Mouse (Mus musculus) granulocyte monocyte progenitor cell, adult 5-6 weeks (primary cell): ENCODE data around the gene Klhl30. TPM values are rescaled to one million over a fixed set of nuclear protein-coding genes. Genes with fewer than 3 reads are reported as not detected.

Experiments
- ATAC-seq: replicated peaks from 2 replicates; pipeline ENCODE4 v1.8.0; 2016; ENCODE audit warnings: mild to moderate bottlenecking, moderate TSS enrichment, inconsistent platforms; ENCODE audit not compliant: poor library complexity, severe bottlenecking
- total RNA-seq, 2 experiments: library from RNA; stranded (forward) in 1 of 2; stranded (reverse) in 1 of 2; fragments of 200-712, 200-1000 nt in 1 of 2; fragments of >200 nt in 1 of 2; fragmentation: Nextera tagmentation in 1 of 2; gene quantifications; 2 replicates each; pipeline ENCODE4 v1.2.3; 2014 to 2017

The Klhl30 gene
- not detected in 2 replicates for total RNA-seq (2014; fragmentation: Nextera tagmentation)
- total RNA-seq (2017): not detected in 2 replicates

- ATAC-seq: no peak
Observed at GRCm38 (mm10) chr1:91350841-91351240, at the start of gene Klhl30. TSS of gene Klhl30 (plus strand) at chr1:91351016.

DNA sequence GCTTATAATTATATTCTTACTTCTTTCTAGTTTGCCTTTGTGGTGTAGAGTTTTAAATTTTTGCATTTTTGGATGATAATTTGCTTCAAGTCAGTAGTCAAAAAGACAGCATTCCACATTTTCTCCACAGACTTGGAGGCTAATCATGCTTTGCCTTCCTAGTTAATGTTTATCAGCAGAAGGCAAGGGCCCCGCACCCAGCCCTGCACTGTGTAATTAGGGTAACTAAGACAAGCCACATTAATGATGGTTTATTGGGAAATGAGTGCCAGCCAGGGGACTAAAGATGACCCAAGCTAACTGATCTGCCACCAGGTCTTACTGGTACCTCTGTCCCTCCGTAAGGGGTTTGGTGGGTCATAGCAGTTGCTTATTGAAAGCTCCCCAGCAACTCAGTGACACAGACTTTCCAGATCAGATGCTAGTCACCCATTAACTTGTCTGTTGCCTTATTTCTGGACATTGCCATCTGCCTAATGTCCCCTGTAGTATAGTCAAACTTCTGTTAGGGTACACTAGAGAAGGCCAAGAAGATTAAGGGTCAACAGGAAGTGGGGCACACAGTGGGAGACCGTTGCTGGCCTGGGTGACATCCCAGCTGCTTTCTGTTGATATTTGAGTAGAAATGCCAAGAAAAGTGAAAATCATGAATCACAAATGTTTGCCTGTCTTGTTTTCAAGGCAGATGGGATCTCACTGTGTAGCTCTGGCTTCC is 49.5 kb upstream of the Klhl30 start:
- no peak for ATAC-seq

- ATAC-seq: no peak
Observed at GRCm38 (mm10) chr1:91302021-91302420, 48.8 kb upstream of the Klhl30 start.

- no peak for ATAC-seq
Observed at GRCm38 (mm10) chr1:91304621-91305020, 46.2 kb upstream of the Klhl30 start.

DNA sequence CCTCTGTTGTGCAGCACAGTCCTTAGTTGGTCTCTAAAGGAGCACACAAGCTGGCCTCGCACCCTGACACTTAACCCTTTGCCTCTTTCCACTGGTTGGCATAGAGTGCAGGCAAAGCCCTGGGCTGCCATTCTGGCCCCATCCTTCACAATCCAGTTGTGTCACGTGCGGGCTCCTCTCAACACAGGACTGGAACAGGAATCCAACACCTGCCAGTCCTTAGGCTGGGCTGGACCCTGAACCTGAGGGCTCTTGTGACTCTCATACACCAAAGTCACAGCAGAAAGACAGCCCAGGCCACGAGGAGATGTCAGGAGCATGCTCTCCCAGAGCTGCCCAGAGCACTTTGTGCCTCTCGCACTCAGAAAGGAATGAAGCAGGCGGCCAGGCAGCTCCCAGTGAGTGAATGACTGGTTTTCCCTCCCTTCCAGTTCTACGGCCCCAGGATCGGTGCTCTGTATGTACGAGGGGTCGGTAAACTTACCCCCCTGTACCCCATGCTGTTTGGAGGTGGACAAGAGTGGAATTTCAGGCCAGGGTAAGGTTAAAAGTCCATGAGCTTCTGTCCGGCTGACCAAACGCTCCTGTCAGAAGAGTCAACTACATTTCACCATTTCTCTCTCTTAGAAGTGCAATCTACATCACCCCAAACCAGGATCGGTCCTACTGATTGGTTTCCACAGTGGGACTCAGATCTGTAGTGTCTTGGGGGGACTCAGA is 41.3 kb upstream of the Klhl30 start:
- ATAC-seq: no peak

DNA sequence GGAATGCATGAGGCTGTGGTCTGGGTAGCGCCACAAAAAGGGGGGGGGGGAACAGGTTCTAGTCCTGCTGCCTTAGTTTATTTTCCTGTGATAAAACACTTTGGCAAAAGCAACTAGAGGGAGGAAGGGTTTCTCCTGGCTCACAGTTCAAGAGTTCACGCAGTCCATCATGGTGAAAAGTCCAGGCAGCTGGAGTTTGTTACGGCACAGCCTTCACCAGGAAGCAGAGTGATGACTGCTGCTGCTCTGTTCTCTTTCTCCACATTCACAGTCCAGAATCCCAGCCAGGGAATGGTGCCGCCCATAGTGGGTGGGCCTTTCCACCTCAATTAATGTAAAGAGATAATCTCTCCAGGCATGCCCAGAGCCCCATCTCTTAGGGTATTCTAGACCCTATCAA is 38.5 kb upstream of the Klhl30 start:
- no peak for ATAC-seq

DNA sequence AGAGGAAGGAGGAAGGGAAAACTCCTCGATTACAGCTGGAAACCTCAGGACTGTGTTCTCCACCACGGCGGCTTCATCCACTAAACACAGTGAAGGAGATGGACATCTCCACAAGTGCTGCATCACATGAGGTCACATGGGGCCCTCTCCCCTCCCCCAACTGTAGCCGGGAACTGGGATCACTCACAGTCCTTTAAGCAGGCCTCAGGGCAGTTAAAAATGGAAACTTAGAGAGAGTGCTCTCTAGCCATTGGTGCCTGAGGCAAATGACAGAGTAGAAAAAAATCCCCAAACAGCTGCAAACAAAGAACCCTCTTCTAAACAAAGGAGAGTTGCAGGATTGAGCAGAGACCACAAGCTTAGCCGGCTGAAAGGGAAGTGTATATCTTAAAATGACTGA is 37.6 kb upstream of the Klhl30 start:
- ATAC-seq: no peak

DNA sequence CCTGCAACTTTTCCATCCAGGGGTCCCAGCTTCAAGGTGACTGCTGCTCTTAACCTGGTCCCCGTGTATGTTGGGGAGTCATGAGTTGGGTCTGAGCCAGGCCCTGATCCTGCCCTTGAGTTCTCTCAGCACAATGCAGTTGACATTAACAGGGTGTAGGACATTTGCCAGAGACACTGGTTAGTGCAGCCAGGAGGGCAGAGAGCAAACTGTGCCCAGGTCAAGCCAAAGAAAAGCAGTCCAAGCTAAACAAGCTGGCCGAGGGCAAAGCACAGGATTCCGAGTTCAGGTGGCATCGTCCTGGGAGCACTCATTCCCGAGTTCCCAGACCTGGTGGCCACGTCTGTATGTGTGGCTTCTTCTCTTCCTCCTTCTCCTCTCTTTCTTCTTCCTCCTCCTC is 33.2 kb upstream of the Klhl30 start:
- no peak for ATAC-seq

DNA sequence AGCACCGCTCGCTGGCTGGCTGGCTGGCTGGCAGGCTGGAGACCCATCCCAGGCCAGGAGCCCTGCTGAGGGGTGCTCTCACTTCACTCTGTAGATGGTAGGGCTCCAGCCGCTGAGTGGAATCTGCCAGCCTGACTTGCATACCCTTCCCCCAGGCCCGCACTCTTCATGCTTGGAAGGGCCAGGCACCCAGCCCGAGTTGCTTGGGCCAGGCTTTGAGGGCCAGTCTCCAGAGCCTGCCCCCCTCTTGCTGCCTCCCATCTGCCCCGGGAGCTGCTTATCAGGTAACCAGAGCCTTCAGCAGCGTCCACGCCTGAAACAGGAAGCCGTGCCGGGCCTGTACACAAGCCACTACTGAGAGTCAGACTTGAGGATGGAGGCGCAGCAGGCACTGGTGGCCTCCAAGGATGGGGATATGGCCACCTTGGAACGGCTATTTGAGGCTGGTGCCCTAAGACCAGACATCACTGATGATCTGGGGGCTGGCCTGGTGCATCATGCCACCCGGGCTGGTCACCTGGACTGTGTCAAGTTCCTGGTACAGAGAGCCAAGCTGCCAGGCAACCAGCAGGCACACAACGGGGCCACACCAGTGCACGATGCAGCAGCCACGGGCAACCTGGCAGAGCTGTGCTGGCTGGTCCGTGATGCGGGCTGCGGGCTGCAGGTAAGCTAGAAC is 28.9 kb upstream of the Klhl30 start, which contains the start of gene Espnl:
TSS of gene Espnl (plus strand) at position 316 of the 679 bp plus-strand sequence.
- ATAC-seq: peak; percentile 31

DNA sequence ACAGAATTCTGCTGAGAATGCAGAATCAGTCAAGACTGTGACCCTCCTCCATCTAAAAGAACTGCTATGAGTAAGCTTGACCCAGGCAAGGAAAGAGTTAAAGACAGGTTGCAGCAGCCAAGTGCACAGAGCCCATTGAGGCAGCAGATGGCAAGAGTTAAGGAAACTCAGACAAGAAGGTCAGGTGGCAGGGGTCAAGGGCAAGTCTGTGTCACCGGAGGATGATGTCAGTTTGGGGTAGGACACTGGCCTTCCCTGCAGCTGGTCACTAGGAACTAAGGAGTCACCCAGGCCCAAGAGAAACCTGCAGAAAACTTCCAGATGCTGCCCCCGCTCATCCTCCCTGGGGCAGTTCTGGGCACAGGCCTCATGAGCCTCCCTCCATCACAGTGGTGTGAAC is 26.2 kb upstream of the Klhl30 start:
- ATAC-seq: no peak

GRCm38 (mm10) chr1:91325488-91326042 is 25.3 kb upstream of the Klhl30 start:
- ATAC-seq: no peak

DNA sequence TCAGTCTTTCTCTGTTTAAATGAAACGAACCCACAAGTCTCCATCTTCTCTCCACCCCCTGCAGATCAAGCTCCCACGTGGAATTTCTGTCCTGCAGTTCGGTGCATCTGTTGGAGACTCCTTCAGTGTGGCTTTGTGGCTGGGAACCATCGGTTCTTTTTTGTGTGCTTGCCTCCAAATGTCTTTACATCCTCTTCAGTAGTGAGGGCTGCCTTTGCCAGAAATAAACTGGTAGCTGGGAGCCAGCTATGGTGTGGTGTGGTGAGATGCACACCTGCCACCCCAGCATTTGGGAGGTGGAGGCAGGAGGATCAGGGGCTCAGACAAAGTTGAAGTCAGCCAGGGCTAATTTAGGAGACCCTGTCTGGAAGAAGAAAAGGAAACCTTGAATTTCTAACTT is 18.7 kb upstream of the Klhl30 start:
- ATAC-seq: no peak

DNA sequence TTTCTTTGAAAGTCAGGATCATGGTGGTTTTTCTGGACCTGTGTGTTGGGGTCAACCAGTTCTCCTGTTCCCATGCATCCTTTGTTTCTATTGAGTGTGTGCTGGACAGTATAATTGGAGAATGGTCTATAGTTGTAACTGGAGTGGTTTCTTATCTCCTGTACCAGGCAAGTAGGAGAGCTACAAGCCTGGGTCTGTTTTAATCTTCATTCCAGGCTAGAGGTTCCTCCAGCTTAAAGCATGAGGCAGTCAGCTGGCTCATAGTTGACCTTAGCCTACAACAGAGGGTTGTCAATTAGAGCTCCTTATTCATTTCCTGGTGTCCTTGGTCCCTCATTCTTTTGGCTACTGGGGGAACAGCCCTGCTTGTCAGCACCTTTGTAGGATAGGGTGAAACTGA is 17.2 kb upstream of the Klhl30 start:
- ATAC-seq: no peak

DNA sequence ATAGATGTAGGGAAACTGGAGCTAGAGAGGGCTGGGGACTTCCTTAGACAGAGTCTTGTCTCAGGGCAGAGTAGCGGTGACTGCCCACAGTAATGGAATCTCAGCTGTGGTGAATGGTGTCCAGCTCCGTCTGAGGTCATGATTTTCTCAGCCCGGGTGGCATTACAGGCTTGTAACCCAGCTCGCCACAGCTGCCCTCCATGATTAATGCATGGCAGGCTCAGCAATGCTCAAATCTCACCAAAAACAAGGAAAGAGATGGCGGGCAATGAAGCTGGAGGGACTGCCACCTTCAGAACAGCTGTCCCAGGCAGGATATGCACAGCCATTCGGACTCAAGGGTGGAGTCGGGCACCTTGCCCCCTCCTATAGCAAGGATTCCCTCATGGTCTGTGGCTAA is 13.5 kb upstream of the Klhl30 start:
- ATAC-seq: no peak

GRCm38 (mm10) chr1:91344001-91344400 is 6.8 kb upstream of the Klhl30 start:
- ATAC-seq: no peak

DNA sequence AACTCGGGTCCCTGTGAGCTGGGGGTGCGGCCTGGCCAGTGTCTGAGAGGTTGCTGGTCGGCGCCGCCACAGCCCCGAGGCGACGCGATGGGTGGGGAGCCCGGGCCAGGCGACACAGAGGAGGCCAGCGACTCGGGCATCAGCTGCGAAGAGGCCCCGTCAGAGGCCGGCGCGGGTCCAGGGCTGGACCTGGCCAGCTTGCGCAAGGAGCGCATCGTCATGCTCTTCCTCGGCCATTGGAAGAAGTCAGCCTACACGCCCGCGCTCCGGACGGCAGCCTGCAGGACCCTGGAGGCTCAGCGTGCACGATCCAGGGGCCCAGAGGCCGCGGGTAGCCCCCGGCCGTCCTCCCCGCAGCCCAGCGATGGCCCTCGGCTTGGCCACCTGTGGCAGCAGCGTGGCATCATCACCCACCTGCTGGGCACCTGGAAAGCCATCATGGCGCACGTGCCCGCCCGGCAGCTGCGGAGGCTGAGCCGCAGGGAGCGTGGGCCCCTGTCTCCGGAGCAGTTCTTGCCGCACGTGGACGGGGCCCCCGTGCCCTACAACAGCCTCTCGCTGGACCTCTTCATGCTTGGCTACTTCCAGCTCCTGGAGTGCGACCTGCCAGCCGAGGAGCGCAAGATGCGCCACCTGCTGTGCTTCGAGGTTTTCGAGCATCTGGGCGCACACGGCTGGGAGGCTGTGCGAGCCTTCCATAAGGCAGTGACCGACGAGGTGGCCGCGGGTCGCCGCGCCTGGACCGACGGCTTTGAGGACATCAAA is 5.7 kb upstream of the Klhl30 start:
- ATAC-seq: peak; percentile 28; the same call in 1 of the 2 replicates

DNA sequence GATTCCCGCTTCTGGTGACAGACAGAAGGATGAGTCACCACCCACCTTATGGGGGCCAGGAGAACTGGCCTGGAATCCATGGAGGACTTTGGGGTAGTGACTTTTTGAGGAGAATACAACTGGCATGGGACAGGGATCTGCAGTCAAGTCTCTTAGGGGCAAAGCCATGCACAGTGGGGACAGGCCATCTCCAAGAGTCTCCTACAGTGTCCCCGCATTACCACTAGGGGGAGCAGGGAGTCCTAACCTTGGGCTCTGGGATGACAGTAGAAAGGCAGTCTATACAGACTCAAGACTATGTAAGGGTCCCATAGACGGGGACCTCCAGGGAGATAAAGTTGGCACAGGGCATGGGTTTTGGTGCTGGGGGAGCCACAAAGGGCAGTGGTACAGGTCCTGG is 3.9 kb upstream of the Klhl30 start:
- ATAC-seq: peak; percentile 80

GRCm38 (mm10) chr1:91351249-91351648 is 433 bp downstream of the Klhl30 start:
- no peak for ATAC-seq

DNA sequence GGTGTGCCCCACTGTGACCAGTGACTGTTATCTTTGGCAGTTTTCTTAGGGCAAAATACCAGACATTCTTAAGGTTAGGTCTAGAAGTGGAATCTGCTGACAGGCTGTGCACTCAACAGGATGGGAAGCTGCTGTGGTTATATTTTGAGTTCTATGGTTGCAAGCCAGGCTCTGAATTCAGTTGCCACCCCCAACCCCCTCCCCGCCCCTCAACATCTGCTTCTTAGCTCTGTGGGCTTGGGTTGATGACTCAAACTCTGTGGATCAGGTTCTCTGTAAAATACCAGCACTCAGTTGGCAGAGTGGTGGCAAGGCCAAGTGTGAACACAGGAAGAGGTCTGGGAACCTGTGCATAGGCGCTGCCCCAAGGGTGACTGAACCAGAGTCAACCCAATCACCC is 1.5 kb downstream of the Klhl30 start:
- no peak for ATAC-seq

GRCm38 (mm10) chr1:91356105-91356504 is 5.3 kb downstream of the Klhl30 start:
- ATAC-seq: no peak
